Mouse (Mus musculus) midbrain, embryonic 14.5 days (tissue): ENCODE measurements around the gene Fbxl18. TPM values are rescaled to one million over a fixed set of nuclear protein-coding genes. Genes with fewer than 3 reads are reported as not detected.

Experiments used
- polyA plus RNA-seq: library from polyadenylated mRNA; unstranded; fragments of >200 nt; fragmentation: Nextera tagmentation; extraction: Ambion mirVana; gene quantifications from 2 replicates; pipeline ENCODE4 v1.2.1, GENCODE M21; 2014

Gene Fbxl18
- polyA plus RNA-seq, 1 experiment from 2014 or later = 28.8 TPM

Other genes with a start within 250 kb of the Fbxl18 start
- 78.0 and 82.6 TPM in 2 replicates for gene Slc29a4, start 202.9 kb downstream of the Fbxl18 start, polyA plus RNA-seq
- 37.7 and 47.4 TPM in 2 replicates for gene Tnrc18, start 77.8 kb downstream of the Fbxl18 start, polyA plus RNA-seq
- 16,375 and 16,992 TPM in 2 replicates for gene Actb, start 11.3 kb upstream of the Fbxl18 start, polyA plus RNA-seq
- 521 and 580 TPM in 2 replicates for gene Fscn1, start 64.9 kb upstream of the Fbxl18 start, polyA plus RNA-seq
- 28.9 and 32.1 TPM in 2 replicates for gene Rnf216, start 217.6 kb upstream of the Fbxl18 start, polyA plus RNA-seq